Mouse (Mus musculus) kidney, adult 2 months (tissue): ENCODE results near the gene Zfp62. TPM values are rescaled to one million over a fixed set of nuclear protein-coding genes. Genes with fewer than 3 reads are reported as not detected.

ENCODE experiments used
- DNase-seq: peaks from one replicate; pipeline ENCODE4 v3.0.0; 2021
- H3K27ac ChIP-seq: fragments of 200-500 bp; 2 replicates; pipeline ENCODE4 v1.5.1; 2012; ENCODE audit warnings: low read depth, low read length, control low read depth, inconsistent platforms; ENCODE audit not compliant: insufficient read depth
- H3K27me3 ChIP-seq: fragments of 200-500 bp; replicated peaks from 2 replicates; pipeline ENCODE4 v1.6.1; 2012; ENCODE audit warnings: mild to moderate bottlenecking, moderate library complexity, low read length, inconsistent platforms; ENCODE audit not compliant: control insufficient read depth, insufficient read depth
- H3K36me3 ChIP-seq: fragments of 200-500 bp; 2 replicates; pipeline ENCODE4 v1.6.1; 2012; ENCODE audit warnings: mild to moderate bottlenecking, moderate library complexity, low read length, inconsistent platforms; ENCODE audit not compliant: control insufficient read depth, insufficient read depth
- H3K4me1 ChIP-seq: fragments of 200-500 bp; 2 replicates; pipeline ENCODE4 v1.6.1; 2011; ENCODE audit warnings: low read length; ENCODE audit not compliant: control insufficient read depth, insufficient read depth
- H3K4me3 ChIP-seq: fragments of 200-500 bp; 2 replicates; pipeline ENCODE4 v1.5.1; 2011; ENCODE audit warnings: mild to moderate bottlenecking, low read depth, low read length, control low read depth; ENCODE audit not compliant: insufficient read depth
- CTCF ChIP-seq: fragments of 200-500 bp; conservative IDR thresholded peaks from 2 replicates; pipeline ENCODE4 v1.5.1; 2011; ENCODE audit warnings: low read depth, mild to moderate bottlenecking, control low read depth, low read length, moderate library complexity, mixed read lengths; ENCODE audit not compliant: insufficient read depth, insufficient read length
- POLR2A ChIP-seq: fragments of 200-500 bp; IDR thresholded peaks from one replicate; pipeline ENCODE4 v1.6.1; 2011; ENCODE audit warnings: low read depth, low read length, control low read depth
- WGBS: fragments of 180-500 bp; shearing (Covaris S2); methylation state at CpG from one replicate; pipeline ENCODE4 v1.1.7; 2018; 5-methylcytosine and 5-hydroxymethylcytosine counted together
- polyA plus RNA-seq: library from polyadenylated mRNA; depleted of rRNA; stranded (reverse); fragments of >200 nt; gene quantifications from 2 replicates; pipeline ENCODE4 v1.2.3, GENCODE M21; 2012

Zfp62 gene
- polyA plus RNA-seq, 1 experiment: 2.6 TPM

- 98% methylated on average over 1 of the region's 1 CpGs for WGBS
- no peaks in the 10 kb centered on the region for H3K36me3 ChIP-seq
- H3K4me1 ChIP-seq: peaks cover 4% of the 10 kb centered on the region; the same call in 1 of the 2 replicates
- no peak for DNase-seq
- H3K27ac ChIP-seq: no peak overlapping the region
- H3K27me3 ChIP-seq: no peaks in the 10 kb centered on the region
- H3K4me3 ChIP-seq: no peak overlapping the region
- TF ChIP-seq POLR2A (no peak), CTCF (no peak)
Observed at GRCm38 (mm10) chr11:49207495-49207894, 4.4 kb downstream of the Zfp62 start.

- H3K36me3 ChIP-seq: peaks cover 16% of the 10 kb centered on the region
- no peaks in the 10 kb centered on the region for H3K27me3 ChIP-seq
- TF ChIP-seq POLR2A: no peak
- no peak for TF ChIP-seq CTCF
- DNase-seq: no peak
- H3K4me3 ChIP-seq: no peak overlapping the region
- H3K4me1 ChIP-seq: peaks cover 4% of the 10 kb centered on the region; the same call in 1 of the 2 replicates
- no peak overlapping the region for H3K27ac ChIP-seq
Observed at GRCm38 (mm10) chr11:49212577-49212976, 9.5 kb downstream of the Zfp62 start.

- peak; percentile 63 for DNase-seq
- 40% methylated on average over 1 of the region's 1 CpGs for WGBS
- H3K4me1 ChIP-seq: peaks cover 4% of the 10 kb centered on the region; the same call in 1 of the 2 replicates
- H3K27ac ChIP-seq: peak overlapping the region; percentile 39; the same call in 1 of the 2 replicates
- TF ChIP-seq POLR2A: no peak
- H3K36me3 ChIP-seq: peaks cover 16% of the 10 kb centered on the region
- H3K27me3 ChIP-seq: no peaks in the 10 kb centered on the region
- H3K4me3 ChIP-seq: no peak overlapping the region
Observed at GRCm38 (mm10) chr11:49213505-49213904, 10.4 kb downstream of the Zfp62 start.

- H3K27ac ChIP-seq: no peak overlapping the region
- no peaks in the 10 kb centered on the region for H3K4me1 ChIP-seq
- no peaks in the 10 kb centered on the region for H3K27me3 ChIP-seq
- peaks cover 16% of the 10 kb centered on the region for H3K36me3 ChIP-seq
- DNase-seq: no peak
- 94% methylated on average over 2 of the region's 2 CpGs for WGBS
- TF ChIP-seq POLR2A (no peak), CTCF (no peak)
- no peak overlapping the region for H3K4me3 ChIP-seq
Observed at GRCm38 (mm10) chr11:49219271-49219670, 16.2 kb downstream of the Zfp62 start.

GRCm38 (mm10) chr11:49224455-49224854, 21.4 kb downstream of the Zfp62 start:
- DNase-seq: no peak
- WGBS: 71% methylated on average over 1 of the region's 1 CpGs
- Histone ChIP-seq H3K4me3 (no peak overlapping the region), H3K36me3 (no peaks in the 10 kb centered on the region), H3K4me1 (no peaks in the 10 kb centered on the region), H3K27me3 (no peaks in the 10 kb centered on the region), H3K27ac (no peak overlapping the region)
- TF ChIP-seq POLR2A: no peak
- no peak for TF ChIP-seq CTCF

- Histone ChIP-seq H3K4me3 (no peak overlapping the region), H3K4me1 (peaks cover 3% of the 10 kb centered on the region; the same call in 1 of the 2 replicates), H3K27ac (no peak overlapping the region), H3K27me3 (no peaks in the 10 kb centered on the region), H3K36me3 (no peaks in the 10 kb centered on the region)
- TF ChIP-seq CTCF (no peak), POLR2A (no peak)
- DNase-seq: no peak
- 76% methylated on average over 3 of the region's 3 CpGs for WGBS
Observed at GRCm38 (mm10) chr11:49232781-49233180, 29.7 kb downstream of the Zfp62 start.

- no peak for DNase-seq
- Histone ChIP-seq H3K4me1 (peaks cover 3% of the 10 kb centered on the region; the same call in 1 of the 2 replicates), H3K4me3 (no peak overlapping the region), H3K27me3 (no peaks in the 10 kb centered on the region), H3K27ac (no peak overlapping the region), H3K36me3 (no peaks in the 10 kb centered on the region)
- WGBS: 64% methylated on average over 3 of the region's 3 CpGs
- TF ChIP-seq POLR2A (no peak), CTCF (no peak)
Observed at GRCm38 (mm10) chr11:49235459-49236207, 32.5 kb downstream of the Zfp62 start.
